Mouse (Mus musculus): Measurements from ENCODE around the gene Ranbp6. TPM values are rescaled to one million over a fixed set of nuclear protein-coding genes. Genes with fewer than 3 reads are reported as not detected.
A peak's percentile ranks its signal among the peaks of the same experiment; 100 is the strongest.

The Ranbp6 gene
- polyA plus RNA-seq, 1 experiment: 7.6 TPM

DNA sequence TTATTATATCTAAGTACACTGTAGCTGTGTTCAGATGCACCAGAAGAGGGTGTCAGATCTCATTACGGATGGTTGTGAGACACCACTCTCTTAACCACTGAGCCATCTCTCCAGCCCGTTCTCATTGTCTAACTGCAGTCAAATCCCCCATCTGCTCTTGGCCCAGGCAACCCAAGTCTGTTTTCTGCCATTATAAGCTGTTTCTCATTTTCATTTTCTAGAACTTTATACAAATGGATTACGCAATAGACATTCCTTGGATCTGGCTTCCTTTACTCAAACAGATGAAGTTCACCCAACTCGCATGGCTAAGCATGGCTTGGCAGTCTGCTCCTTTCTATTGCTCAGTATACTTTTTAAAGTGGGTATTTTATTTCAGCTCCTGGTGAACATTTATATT lies 27.9 kb upstream of the Ranbp6 start:
- H3K27ac ChIP-seq (ENCODE audit: insufficient read depth, low read depth, low read length): no peak overlapping the region
- H3K4me3 ChIP-seq (ENCODE audit: insufficient read depth, low read length): no peak overlapping the region
- TF ChIP-seq POLR2A (IDR thresholded peaks at IDR 0.05; ENCODE audit: borderline replicate concordance, low read depth, low read length) (no peak), CTCF (IDR thresholded peaks at IDR 0.05; ENCODE audit: low read depth, low read length) (no peak)
- H3K4me1 ChIP-seq (ENCODE audit: control insufficient read depth, insufficient read depth, low read length): no peaks in the 10 kb centered on the region

DNA sequence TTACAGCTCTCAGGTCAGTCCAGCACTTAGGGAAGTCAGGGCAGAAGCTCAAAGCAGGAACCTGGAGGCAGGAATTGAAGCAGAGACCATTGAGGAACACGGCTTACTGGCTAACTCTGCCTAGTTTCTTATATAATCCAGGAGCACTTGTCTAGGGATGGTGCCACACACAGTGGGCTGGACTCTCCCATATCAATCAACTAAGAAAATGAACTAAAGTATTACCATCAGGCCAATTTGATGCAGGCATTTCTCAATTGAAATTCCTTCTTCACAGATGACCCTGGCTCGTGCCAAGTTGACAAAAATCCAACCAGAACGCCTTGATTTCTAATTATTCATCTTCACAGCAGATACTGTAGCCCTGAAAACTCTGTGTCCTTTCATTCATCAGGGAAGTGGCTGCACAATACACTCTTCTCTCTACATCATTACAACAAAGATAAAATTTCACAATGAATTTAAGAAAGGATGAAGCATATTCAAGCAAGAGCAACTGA lies 25.9 kb upstream of the Ranbp6 start:
- no peak overlapping the region for H3K27ac ChIP-seq (ENCODE audit: insufficient read depth, low read depth, low read length)
- TF ChIP-seq POLR2A (IDR thresholded peaks at IDR 0.05; ENCODE audit: borderline replicate concordance, low read depth, low read length): no peak
- TF ChIP-seq CTCF (IDR thresholded peaks at IDR 0.05; ENCODE audit: low read depth, low read length): no peak
- H3K4me3 ChIP-seq (ENCODE audit: insufficient read depth, low read length): no peak overlapping the region

DNA sequence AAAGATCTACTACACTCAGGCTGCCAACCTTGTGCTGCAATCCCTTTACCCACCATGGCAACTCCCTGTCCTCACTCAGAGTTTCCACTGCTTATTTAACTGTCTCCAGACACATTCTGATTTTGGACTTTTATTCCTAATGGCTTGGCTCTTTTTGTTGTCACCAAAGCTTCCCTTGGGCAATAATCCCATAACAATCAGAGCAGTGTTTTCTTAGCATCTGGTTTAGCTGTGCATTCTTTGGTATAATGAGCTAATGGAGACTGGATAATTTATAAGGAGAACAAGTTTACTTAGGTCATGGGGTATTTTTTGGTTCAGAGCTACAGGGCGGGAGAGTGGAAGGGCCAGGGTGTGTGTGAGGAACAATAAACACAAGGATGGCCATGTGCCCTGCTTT lies 25.4 kb upstream of the Ranbp6 start:
- no peak overlapping the region for H3K4me3 ChIP-seq (ENCODE audit: insufficient read depth, low read length)
- H3K4me1 ChIP-seq (ENCODE audit: control insufficient read depth, insufficient read depth, low read length): no peaks in the 10 kb centered on the region
- no peak for TF ChIP-seq POLR2A (IDR thresholded peaks at IDR 0.05; ENCODE audit: borderline replicate concordance, low read depth, low read length)
- no peak for TF ChIP-seq CTCF (IDR thresholded peaks at IDR 0.05; ENCODE audit: low read depth, low read length)
- no peak overlapping the region for H3K27ac ChIP-seq (ENCODE audit: insufficient read depth, low read depth, low read length)

More for the DNA sequence above, 25.9 kb upstream of the Ranbp6 start:
- H3K4me1 ChIP-seq (ENCODE audit: control insufficient read depth, insufficient read depth, low read length): no peaks in the 10 kb centered on the region

DNA sequence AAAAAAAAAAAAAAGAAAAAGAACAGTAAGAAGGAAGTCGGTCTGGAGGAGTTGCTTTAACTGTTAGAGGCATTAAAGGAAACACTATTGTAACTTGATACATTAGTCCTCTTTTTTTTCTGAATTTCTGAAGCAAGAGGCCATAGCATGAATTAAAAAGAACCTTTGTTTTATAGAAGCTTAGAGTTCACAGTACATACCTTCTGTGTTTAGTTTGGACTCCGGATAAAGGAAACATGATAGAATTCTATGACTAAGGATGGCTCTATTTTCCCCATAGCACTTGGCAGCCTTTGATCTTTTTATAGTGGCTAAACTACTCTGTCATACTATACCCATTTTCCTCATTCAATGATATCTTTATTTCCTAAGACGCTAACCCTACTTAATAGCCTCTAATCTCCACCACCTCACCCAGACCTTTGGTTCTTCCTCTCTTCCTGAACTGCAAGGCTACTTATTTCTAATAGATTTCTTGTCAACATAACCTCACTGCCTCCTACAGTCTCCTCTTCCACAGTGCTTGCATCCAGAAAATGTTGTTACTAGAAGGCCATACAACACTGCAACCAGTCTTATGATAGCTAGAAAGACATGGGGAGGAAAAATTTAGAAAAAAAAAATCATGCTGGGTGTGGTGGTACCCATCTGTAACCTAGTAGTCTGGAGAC lies 22.7 kb upstream of the Ranbp6 start:
- H3K4me1 ChIP-seq (ENCODE audit: control insufficient read depth, insufficient read depth, low read length): no peaks in the 10 kb centered on the region
- H3K4me3 ChIP-seq (ENCODE audit: insufficient read depth, low read length): no peak overlapping the region
- TF ChIP-seq CTCF (IDR thresholded peaks at IDR 0.05; ENCODE audit: low read depth, low read length) (no peak), POLR2A (IDR thresholded peaks at IDR 0.05; ENCODE audit: borderline replicate concordance, low read depth, low read length) (no peak)
- H3K27ac ChIP-seq (ENCODE audit: insufficient read depth, low read depth, low read length): no peak overlapping the region

DNA sequence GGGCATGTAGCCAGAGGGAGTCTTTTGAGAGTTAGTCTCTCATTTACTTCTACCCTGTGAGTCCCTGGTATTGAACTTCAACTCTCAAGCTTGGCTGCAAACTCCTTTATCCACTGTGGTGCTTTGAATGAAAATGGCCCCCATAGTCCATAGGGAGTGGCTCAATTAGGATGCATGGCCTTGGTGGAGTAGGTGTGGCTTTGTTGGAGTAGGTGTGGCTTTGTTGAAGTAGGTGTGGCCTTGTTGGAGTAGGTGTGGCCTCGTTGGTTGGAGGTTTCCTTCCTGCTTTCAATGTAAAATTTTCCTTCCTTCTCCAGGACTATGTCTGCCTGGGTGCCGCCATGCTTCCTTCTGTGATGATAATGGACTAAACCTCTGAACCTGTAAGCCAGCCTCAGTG lies 18.1 kb upstream of the Ranbp6 start:
- Histone ChIP-seq H3K27ac (ENCODE audit: insufficient read depth, low read depth, low read length) (no peak overlapping the region), H3K4me3 (ENCODE audit: insufficient read depth, low read length) (no peak overlapping the region), H3K4me1 (ENCODE audit: control insufficient read depth, insufficient read depth, low read length) (peaks cover 9% of the 10 kb centered on the region)
- TF ChIP-seq POLR2A (IDR thresholded peaks at IDR 0.05; ENCODE audit: borderline replicate concordance, low read depth, low read length) (no peak), CTCF (IDR thresholded peaks at IDR 0.05; ENCODE audit: low read depth, low read length) (no peak)

DNA sequence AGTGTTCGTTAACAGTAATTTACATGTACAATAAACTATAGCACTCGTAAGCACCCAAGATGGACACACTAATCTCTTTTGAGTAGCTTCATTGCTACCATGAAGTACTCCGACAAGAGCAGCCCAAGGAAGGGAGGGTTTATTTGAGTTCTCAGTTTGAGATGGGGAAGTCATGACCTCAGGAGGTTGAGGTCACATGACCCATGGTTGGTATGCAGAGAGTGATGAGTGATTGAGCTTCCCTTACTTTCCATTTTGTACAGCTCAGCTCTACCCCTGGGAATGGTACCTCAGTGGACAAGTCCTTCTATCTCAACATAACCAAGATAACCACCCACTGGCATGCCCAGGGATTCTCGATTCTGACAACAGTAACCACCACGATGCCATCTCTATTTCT lies 15.8 kb upstream of the Ranbp6 start:
- H3K4me1 ChIP-seq (ENCODE audit: control insufficient read depth, insufficient read depth, low read length): peaks cover 15% of the 10 kb centered on the region
- H3K4me3 ChIP-seq (ENCODE audit: insufficient read depth, low read length): no peak overlapping the region
- no peak for TF ChIP-seq POLR2A (IDR thresholded peaks at IDR 0.05; ENCODE audit: borderline replicate concordance, low read depth, low read length)
- no peak for TF ChIP-seq CTCF (IDR thresholded peaks at IDR 0.05; ENCODE audit: low read depth, low read length)
- H3K27ac ChIP-seq (ENCODE audit: insufficient read depth, low read depth, low read length): no peak overlapping the region

DNA sequence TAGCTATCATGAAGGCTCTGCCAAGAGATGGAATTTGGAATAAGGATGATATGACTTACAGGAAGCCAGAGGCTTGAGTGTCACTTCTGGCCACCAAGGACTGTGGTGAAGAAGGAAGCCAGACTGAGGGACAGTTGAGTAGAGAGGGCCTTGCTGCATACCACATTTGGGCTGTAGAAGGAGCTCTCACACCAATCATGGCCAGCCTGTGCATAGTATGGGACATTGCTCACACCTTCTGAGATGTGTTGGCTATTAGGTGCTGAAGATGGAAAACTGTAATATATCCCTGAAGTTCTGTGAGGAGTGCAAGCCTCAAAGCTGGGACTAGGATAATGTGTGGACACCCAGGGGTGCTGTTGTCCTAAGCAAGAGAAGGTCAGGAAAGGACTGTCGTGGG lies 13.9 kb upstream of the Ranbp6 start:
- TF ChIP-seq CTCF (IDR thresholded peaks at IDR 0.05; ENCODE audit: low read depth, low read length) (peak; percentile 49), POLR2A (IDR thresholded peaks at IDR 0.05; ENCODE audit: borderline replicate concordance, low read depth, low read length) (no peak)
- H3K27ac ChIP-seq (ENCODE audit: insufficient read depth, low read depth, low read length): no peak overlapping the region

DNA sequence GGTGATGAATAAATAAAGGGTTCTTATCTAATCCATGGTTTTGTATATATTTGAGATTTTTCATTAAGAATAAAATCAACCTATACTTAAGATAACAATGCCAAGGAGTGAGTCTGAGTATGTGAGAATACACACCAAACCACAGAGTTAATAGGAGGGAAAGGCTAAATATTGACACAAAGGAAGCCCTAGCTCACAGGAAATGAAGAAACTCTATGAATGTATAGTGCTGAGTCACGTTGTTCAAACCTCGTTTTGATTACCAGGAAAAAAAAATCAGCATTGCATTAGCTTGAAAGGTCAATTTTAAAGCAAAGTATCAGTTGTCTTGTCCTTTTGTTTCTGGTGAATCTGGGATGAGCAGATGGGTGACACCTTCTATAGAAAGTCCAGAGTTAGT lies 12.2 kb upstream of the Ranbp6 start:
- Histone ChIP-seq H3K4me3 (ENCODE audit: insufficient read depth, low read length) (no peak overlapping the region), H3K4me1 (ENCODE audit: control insufficient read depth, insufficient read depth, low read length) (peaks cover 19% of the 10 kb centered on the region), H3K27ac (ENCODE audit: insufficient read depth, low read depth, low read length) (no peak overlapping the region)
- TF ChIP-seq POLR2A (IDR thresholded peaks at IDR 0.05; ENCODE audit: borderline replicate concordance, low read depth, low read length) (no peak), CTCF (IDR thresholded peaks at IDR 0.05; ENCODE audit: low read depth, low read length) (no peak)

More for the DNA sequence above, 13.9 kb upstream of the Ranbp6 start:
- Histone ChIP-seq H3K4me1 (ENCODE audit: control insufficient read depth, insufficient read depth, low read length) (peaks cover 19% of the 10 kb centered on the region), H3K4me3 (ENCODE audit: insufficient read depth, low read length) (no peak overlapping the region)

DNA sequence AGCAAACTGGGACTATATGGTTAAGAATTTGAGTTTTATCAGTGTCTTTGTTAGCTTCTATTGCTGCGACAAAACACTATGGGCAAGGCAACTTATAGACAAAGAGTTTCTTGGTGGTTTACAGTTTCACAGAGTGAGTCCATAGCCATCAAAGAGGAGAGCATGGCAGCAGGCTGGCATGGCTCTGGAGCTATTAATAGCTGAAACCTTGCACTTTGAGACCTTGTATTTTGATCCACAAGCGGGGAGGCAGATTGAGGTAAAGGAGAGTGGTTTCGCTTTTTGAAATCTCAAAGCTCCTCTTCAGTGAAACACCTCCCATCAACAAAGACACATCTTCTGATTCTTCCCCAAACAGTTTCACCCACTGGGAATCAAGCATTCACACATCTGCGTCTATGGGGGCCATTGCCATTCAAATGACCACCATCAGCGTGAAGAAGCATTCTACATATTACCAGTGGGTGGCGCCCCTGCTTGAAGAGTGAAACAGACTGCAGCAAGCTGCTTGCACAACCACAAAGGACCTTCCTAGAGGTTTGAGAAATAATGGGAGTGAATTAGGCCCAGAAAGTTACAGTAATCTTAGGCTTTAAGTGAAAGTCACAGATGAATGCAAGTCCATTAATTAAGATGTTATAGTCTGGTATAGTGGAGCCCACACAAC lies 11.4 kb upstream of the Ranbp6 start:
- Histone ChIP-seq H3K4me3 (ENCODE audit: insufficient read depth, low read length) (no peak overlapping the region), H3K4me1 (ENCODE audit: control insufficient read depth, insufficient read depth, low read length) (peaks cover 19% of the 10 kb centered on the region), H3K27ac (ENCODE audit: insufficient read depth, low read depth, low read length) (no peak overlapping the region)
- TF ChIP-seq CTCF (IDR thresholded peaks at IDR 0.05; ENCODE audit: low read depth, low read length) (peak; percentile 53), POLR2A (IDR thresholded peaks at IDR 0.05; ENCODE audit: borderline replicate concordance, low read depth, low read length) (no peak)

DNA sequence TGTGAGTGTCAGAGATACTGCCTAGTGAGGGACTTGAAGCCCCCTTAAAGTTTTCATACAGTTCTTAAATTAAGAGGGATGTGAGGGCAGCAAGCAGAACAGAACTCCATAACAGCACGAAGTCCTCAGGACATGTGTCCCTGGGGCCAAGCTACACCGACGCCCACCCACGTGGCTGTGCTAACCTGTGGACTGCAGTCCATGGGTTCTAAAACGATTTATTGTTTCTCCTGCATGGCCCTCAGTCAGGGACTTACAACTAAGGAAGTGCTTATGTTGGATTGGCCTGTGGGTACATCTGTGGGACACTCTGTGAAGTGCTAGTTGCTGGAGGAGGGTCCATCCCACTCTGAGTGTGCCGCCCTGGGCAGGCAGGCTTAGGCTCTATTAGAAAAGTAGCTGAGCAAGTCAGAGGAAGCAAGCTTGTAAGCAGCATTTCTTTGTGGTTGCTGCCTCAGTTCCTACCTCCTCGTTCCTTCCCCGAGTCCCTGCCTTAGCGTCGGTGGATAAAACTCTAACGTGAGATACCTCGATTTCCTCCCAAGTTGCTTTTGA lies 10.8 kb upstream of the Ranbp6 start:
- TF ChIP-seq CTCF (IDR thresholded peaks at IDR 0.05; ENCODE audit: low read depth, low read length): no peak
- TF ChIP-seq POLR2A (IDR thresholded peaks at IDR 0.05; ENCODE audit: borderline replicate concordance, low read depth, low read length): no peak
- Histone ChIP-seq H3K4me1 (ENCODE audit: control insufficient read depth, insufficient read depth, low read length) (peaks cover 16% of the 10 kb centered on the region), H3K27ac (ENCODE audit: insufficient read depth, low read depth, low read length) (no peak overlapping the region), H3K4me3 (ENCODE audit: insufficient read depth, low read length) (no peak overlapping the region)
